Mouse (Mus musculus) embryonic facial prominence, embryonic 12.5 days (tissue): Measurements from ENCODE around the gene Ncbp2. TPM values are rescaled to one million over a fixed set of nuclear protein-coding genes. Genes with fewer than 3 reads are reported as not detected.

ENCODE experiments used
- ATAC-seq: fragments of 200-750 bp; cut with Nextera tagmentation; 2 replicates; pipeline ENCODE4 v1.8.0; 2017; ENCODE audit not compliant: insufficient number of reproducible peaks, insufficient read depth, low FRiP score, low TSS enrichment
- H3K27ac ChIP-seq: fragments of 300-500 bp; sonication (generic); 2 replicates; pipeline ENCODE4 v1.5.1; 2016; ENCODE audit warnings: mild to moderate bottlenecking
- H3K27me3 ChIP-seq: fragments of 300-500 bp; sonication (generic); 2 replicates; pipeline ENCODE4 v1.6.1; 2016; ENCODE audit warnings: mild to moderate bottlenecking, moderate library complexity
- H3K36me3 ChIP-seq: fragments of 300-500 bp; sonication (generic); 2 replicates; pipeline ENCODE4 v1.6.1; 2016; ENCODE audit warnings: mild to moderate bottlenecking
- H3K4me1 ChIP-seq: fragments of 300-500 bp; sonication (generic); 2 replicates; pipeline ENCODE4 v1.6.1; 2016
- H3K4me2 ChIP-seq: fragments of 300-500 bp; sonication (generic); replicated peaks from 2 replicates; pipeline ENCODE4 v1.6.1; 2016; ENCODE audit warnings: mild to moderate bottlenecking, moderate library complexity
- H3K4me3 ChIP-seq: fragments of 300-500 bp; sonication (generic); 2 replicates; pipeline ENCODE4 v1.5.1; 2016; ENCODE audit warnings: mild to moderate bottlenecking
- H3K9ac ChIP-seq: fragments of 300-500 bp; sonication (generic); 2 replicates; pipeline ENCODE4 v1.6.1; 2016; ENCODE audit warnings: mild to moderate bottlenecking, moderate library complexity
- H3K9me3 ChIP-seq: fragments of 300-500 bp; sonication (generic); 2 replicates; pipeline ENCODE4 v1.6.1; 2016; ENCODE audit warnings: mild to moderate bottlenecking, moderate library complexity
- WGBS: fragments of 180-500 bp; shearing (Covaris S2); methylation state at CpG from one replicate; pipeline ENCODE4 v1.1.7; 2016; 5-methylcytosine and 5-hydroxymethylcytosine counted together
- polyA plus RNA-seq: library from polyadenylated mRNA; unstranded; fragments of >200 nt; fragmentation: Nextera tagmentation; extraction: Ambion mirVana; gene quantifications from 2 replicates; pipeline ENCODE4 v1.2.1, GENCODE M21; 2016

The Ncbp2 gene
- polyA plus RNA-seq, 1 experiment from 2014 or later: 150 TPM

GRCm38 (mm10) chr16:31975258-31975657 is 26.9 kb downstream of the Ncbp2 start:
- H3K27me3 ChIP-seq: no peaks in the 10 kb centered on the region
- H3K9me3 ChIP-seq: no peaks in the 10 kb centered on the region
- no peak overlapping the region for H3K9ac ChIP-seq
- no peak overlapping the region for H3K27ac ChIP-seq
- no peaks in the 10 kb centered on the region for H3K4me1 ChIP-seq
- peaks cover 50% of the 10 kb centered on the region for H3K36me3 ChIP-seq
- WGBS: 90% methylated on average over 4 of the region's 4 CpGs
- no peak overlapping the region for H3K4me3 ChIP-seq
- ATAC-seq: no peak
- H3K4me2 ChIP-seq: no peak overlapping the region

- WGBS: 96% methylated on average over 3 of the region's 3 CpGs
Measured at GRCm38 (mm10) chr16:31979501-31979900, 31.2 kb downstream of the Ncbp2 start.

GRCm38 (mm10) chr16:31980946-31981345 is 32.6 kb downstream of the Ncbp2 start:
- Histone ChIP-seq H3K4me2 (no peak overlapping the region), H3K36me3 (peaks cover 35% of the 10 kb centered on the region), H3K9ac (no peak overlapping the region), H3K27me3 (no peaks in the 10 kb centered on the region), H3K4me3 (no peak overlapping the region), H3K9me3 (no peaks in the 10 kb centered on the region), H3K27ac (no peak overlapping the region), H3K4me1 (no peaks in the 10 kb centered on the region)
- WGBS: 73% methylated on average over 5 of the region's 5 CpGs
- no peak for ATAC-seq

More at GRCm38 (mm10) chr16:31979501-31979900, 31.2 kb downstream of the Ncbp2 start:
- Histone ChIP-seq H3K4me1 (no peaks in the 10 kb centered on the region), H3K27me3 (no peaks in the 10 kb centered on the region), H3K4me2 (no peak overlapping the region), H3K9me3 (no peaks in the 10 kb centered on the region), H3K9ac (no peak overlapping the region), H3K36me3 (peaks cover 38% of the 10 kb centered on the region), H3K27ac (no peak overlapping the region), H3K4me3 (no peak overlapping the region)
- no peak for ATAC-seq

- ATAC-seq: no peak
Measured at GRCm38 (mm10) chr16:31992039-31992438, 43.7 kb downstream of the Ncbp2 start.

GRCm38 (mm10) chr16:31993195-31993594 is 44.9 kb downstream of the Ncbp2 start:
- H3K4me1 ChIP-seq: no peaks in the 10 kb centered on the region
- H3K4me3 ChIP-seq: no peak overlapping the region
- no peaks in the 10 kb centered on the region for H3K27me3 ChIP-seq
- no peak for ATAC-seq
- WGBS: 98% methylated on average over 4 of the region's 4 CpGs
- H3K36me3 ChIP-seq: peaks cover 18% of the 10 kb centered on the region
- H3K4me2 ChIP-seq: no peak overlapping the region
- no peak overlapping the region for H3K27ac ChIP-seq
- H3K9me3 ChIP-seq: no peaks in the 10 kb centered on the region
- H3K9ac ChIP-seq: no peak overlapping the region

More at GRCm38 (mm10) chr16:31992039-31992438, 43.7 kb downstream of the Ncbp2 start:
- H3K4me2 ChIP-seq: no peak overlapping the region
- H3K36me3 ChIP-seq: peaks cover 26% of the 10 kb centered on the region
- H3K27ac ChIP-seq: no peak overlapping the region
- H3K9me3 ChIP-seq: no peaks in the 10 kb centered on the region
- H3K9ac ChIP-seq: no peak overlapping the region
- no peaks in the 10 kb centered on the region for H3K27me3 ChIP-seq
- WGBS: 23% methylated on average over 1 of the region's 1 CpGs
- no peak overlapping the region for H3K4me3 ChIP-seq
- H3K4me1 ChIP-seq: no peaks in the 10 kb centered on the region

- Histone ChIP-seq H3K27me3 (no peaks in the 10 kb centered on the region), H3K36me3 (peaks cover 12% of the 10 kb centered on the region), H3K4me2 (no peak overlapping the region), H3K9me3 (no peaks in the 10 kb centered on the region), H3K4me1 (no peaks in the 10 kb centered on the region), H3K27ac (no peak overlapping the region), H3K4me3 (no peak overlapping the region), H3K9ac (no peak overlapping the region)
- ATAC-seq: no peak
Measured at GRCm38 (mm10) chr16:31993946-31994345, 45.6 kb downstream of the Ncbp2 start.

- H3K36me3 ChIP-seq: 0 out of 2 replicates have a peak, but pooled peaks cover 5% of the 10 kb centered on the region
- whole genome bisulfite sequencing: 77% methylated on average over 5 of the region's 5 CpGs
- ATAC-seq: no peak
Measured at GRCm38 (mm10) chr16:31996371-31996770, 48.1 kb downstream of the Ncbp2 start.

GRCm38 (mm10) chr16:32002509-32003477 is 54.5 kb downstream of the Ncbp2 start, which contains the start of gene Senp5:
TSS of gene Senp5 (minus strand) at chr16:32003287.
- no peaks in the 10 kb centered on the region for H3K27me3 ChIP-seq
- peak within 1 kb of the TSS; percentile 97 for H3K4me3 ChIP-seq
- 0 out of 2 replicates have a peak, but pooled peaks cover 5% of the 10 kb centered on the region for H3K36me3 ChIP-seq
- peak within 1 kb of the TSS; percentile 90 for H3K9ac ChIP-seq
- H3K4me2 ChIP-seq: peak within 1 kb of the TSS; percentile 91
- H3K9me3 ChIP-seq: no peaks in the 10 kb centered on the region
- 1% methylated on average over 66 of the region's 66 CpGs for WGBS
- H3K27ac ChIP-seq: peak within 1 kb of the TSS; percentile 69
- peaks cover 8% of the 10 kb centered on the region for H3K4me1 ChIP-seq
- ATAC-seq: peak; percentile 79

More at GRCm38 (mm10) chr16:31996371-31996770, 48.1 kb downstream of the Ncbp2 start:
- Histone ChIP-seq H3K9ac (no peak overlapping the region), H3K4me1 (no peaks in the 10 kb centered on the region), H3K9me3 (no peaks in the 10 kb centered on the region), H3K4me2 (no peak overlapping the region), H3K27me3 (no peaks in the 10 kb centered on the region), H3K4me3 (no peak overlapping the region), H3K27ac (no peak overlapping the region)

- no peak overlapping the region for H3K4me3 ChIP-seq
- peaks cover 8% of the 10 kb centered on the region for H3K4me1 ChIP-seq
- H3K36me3 ChIP-seq: 0 out of 2 replicates have a peak, but pooled peaks cover 3% of the 10 kb centered on the region
- H3K27me3 ChIP-seq: no peaks in the 10 kb centered on the region
- no peak for ATAC-seq
- 95% methylated on average over 3 of the region's 3 CpGs for WGBS
- H3K9ac ChIP-seq: no peak overlapping the region
- H3K4me2 ChIP-seq: no peak overlapping the region
- no peaks in the 10 kb centered on the region for H3K9me3 ChIP-seq
- H3K27ac ChIP-seq: no peak overlapping the region
Measured at GRCm38 (mm10) chr16:32004731-32005130, 56.4 kb downstream of the Ncbp2 start.

- Histone ChIP-seq H3K4me2 (no peak overlapping the region), H3K27ac (no peak overlapping the region), H3K36me3 (peaks cover 8% of the 10 kb centered on the region; the same call in 1 of the 2 replicates), H3K27me3 (no peaks in the 10 kb centered on the region), H3K9ac (no peak overlapping the region), H3K4me3 (no peak overlapping the region), H3K9me3 (no peaks in the 10 kb centered on the region), H3K4me1 (no peaks in the 10 kb centered on the region)
- no peak for ATAC-seq
- WGBS: 64% methylated on average over 10 of the region's 10 CpGs
Measured at GRCm38 (mm10) chr16:32008529-32009293, 60.4 kb downstream of the Ncbp2 start.

GRCm38 (mm10) chr16:32009913-32010312 is 61.6 kb downstream of the Ncbp2 start:
- no peak overlapping the region for H3K4me2 ChIP-seq
- no peak for ATAC-seq
- H3K9me3 ChIP-seq: no peaks in the 10 kb centered on the region
- no peak overlapping the region for H3K4me3 ChIP-seq
- H3K4me1 ChIP-seq: no peaks in the 10 kb centered on the region
- WGBS: 47% methylated on average over 5 of the region's 5 CpGs
- no peak overlapping the region for H3K27ac ChIP-seq
- peaks cover 11% of the 10 kb centered on the region; the same call in 1 of the 2 replicates for H3K36me3 ChIP-seq
- no peak overlapping the region for H3K9ac ChIP-seq
- H3K27me3 ChIP-seq: no peaks in the 10 kb centered on the region
